Mouse (Mus musculus) lung, embryonic 16.5 days (tissue): ENCODE results near the gene Fggy. TPM values are rescaled to one million over a fixed set of nuclear protein-coding genes. Genes with fewer than 3 reads are reported as not detected.

ENCODE experiments used
- ATAC-seq: fragments of 200-750 bp; cut with Nextera tagmentation; 2 replicates; pipeline ENCODE4 v1.8.0; 2017; ENCODE audit warnings: low read depth, mild to moderate bottlenecking, moderate library complexity
- H3K27ac ChIP-seq: fragments of 300-500 bp; sonication (generic); 2 replicates; pipeline ENCODE4 v1.5.1; 2014; ENCODE audit warnings: mild to moderate bottlenecking, control low read depth, low read length
- H3K27me3 ChIP-seq: fragments of 300-500 bp; sonication (generic); 2 replicates; pipeline ENCODE4 v1.6.1; 2014; ENCODE audit warnings: low read depth, low read length, mixed read lengths; ENCODE audit not compliant: control insufficient read depth, insufficient read depth
- H3K36me3 ChIP-seq: fragments of 300-500 bp; sonication (generic); 2 replicates; pipeline ENCODE4 v1.6.1; 2014; ENCODE audit warnings: low read length; ENCODE audit not compliant: control insufficient read depth, insufficient read depth
- H3K4me1 ChIP-seq: fragments of 300-500 bp; sonication (generic); replicated peaks from 2 replicates; pipeline ENCODE4 v1.6.1; 2014; ENCODE audit warnings: low read length, mixed read lengths; ENCODE audit not compliant: control insufficient read depth, insufficient read depth
- H3K4me2 ChIP-seq: fragments of 300-500 bp; sonication (generic); 2 replicates; pipeline ENCODE4 v1.6.1; 2014; ENCODE audit warnings: low read depth, low read length, control low read depth
- H3K4me3 ChIP-seq: fragments of 300-500 bp; sonication (generic); 2 replicates; pipeline ENCODE4 v1.5.1; 2014; ENCODE audit warnings: mild to moderate bottlenecking, low read length, control low read depth
- H3K9ac ChIP-seq: fragments of 300-500 bp; sonication (generic); 2 replicates; pipeline ENCODE4 v1.6.1; 2014; ENCODE audit warnings: low read length, control low read depth
- H3K9me3 ChIP-seq: fragments of 300-500 bp; sonication (generic); 2 replicates; pipeline ENCODE4 v1.6.1; 2016; ENCODE audit warnings: low read length; ENCODE audit not compliant: control insufficient read depth
- WGBS: fragments of 180-500 bp; shearing (Covaris S2); extraction: QIAGEN DNeasy Blood & Tissue Kit; methylation state at CpG from one replicate; pipeline ENCODE4 v1.1.7; 2014; 5-methylcytosine and 5-hydroxymethylcytosine counted together
- polyA plus RNA-seq: library from polyadenylated mRNA; unstranded; fragments of >200 nt; fragmentation: Nextera tagmentation; extraction: Ambion mirVana; gene quantifications from 2 replicates; pipeline ENCODE4 v1.2.1, GENCODE M21; 2015

Fggy gene
- polyA plus RNA-seq, 1 experiment from 2014 or later: 9.6 TPM

GRCm38 (mm10) chr4:95624696-95625095, 67.4 kb downstream of the Fggy start:
- Histone ChIP-seq H3K4me3 (no peak overlapping the region), H3K4me2 (no peak overlapping the region), H3K4me1 (no peaks in the 10 kb centered on the region), H3K36me3 (no peaks in the 10 kb centered on the region), H3K9ac (no peak overlapping the region), H3K27ac (no peak overlapping the region), H3K27me3 (no peaks in the 10 kb centered on the region), H3K9me3 (no peaks in the 10 kb centered on the region)
- ATAC-seq: no peak
- 67% methylated on average over 3 of the region's 3 CpGs for WGBS

- no peaks in the 10 kb centered on the region for H3K9me3 ChIP-seq
- H3K4me3 ChIP-seq: no peak overlapping the region
- H3K9ac ChIP-seq: no peak overlapping the region
- no peak for ATAC-seq
- H3K36me3 ChIP-seq: no peaks in the 10 kb centered on the region
- H3K27ac ChIP-seq: no peak overlapping the region
- no peak overlapping the region for H3K4me2 ChIP-seq
- 65% methylated on average over 4 of the region's 4 CpGs for WGBS
- H3K27me3 ChIP-seq: no peaks in the 10 kb centered on the region
- no peaks in the 10 kb centered on the region for H3K4me1 ChIP-seq
These were observed 68.3 kb downstream of the Fggy start for GRCm38 (mm10) chr4:95625651-95626050.

DNA sequence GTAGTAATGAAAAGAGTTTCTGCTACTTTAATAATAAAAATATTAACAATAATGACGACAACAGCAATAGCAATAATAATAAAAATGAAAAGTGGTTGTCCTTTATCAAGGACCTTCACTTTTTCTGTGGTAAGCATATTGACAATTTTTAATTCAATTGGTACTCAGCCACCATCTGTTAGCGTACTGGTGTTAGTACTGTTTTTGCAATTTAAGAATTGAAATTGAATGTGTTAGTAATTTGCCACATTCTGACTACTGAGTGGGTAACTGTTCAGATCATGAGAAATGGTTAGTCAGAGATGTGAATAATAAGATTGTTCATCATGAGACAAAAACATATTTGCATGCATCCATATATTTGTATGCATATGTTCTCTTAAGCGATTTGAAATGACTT, 68.9 kb downstream of the Fggy start:
- H3K36me3 ChIP-seq: no peaks in the 10 kb centered on the region
- H3K9ac ChIP-seq: no peak overlapping the region
- ATAC-seq: no peak
- no peak overlapping the region for H3K27ac ChIP-seq
- H3K4me1 ChIP-seq: no peaks in the 10 kb centered on the region
- H3K4me2 ChIP-seq: no peak overlapping the region
- H3K27me3 ChIP-seq: no peaks in the 10 kb centered on the region
- 93% methylated on average over 3 of the region's 3 CpGs for WGBS
- no peaks in the 10 kb centered on the region for H3K9me3 ChIP-seq
- no peak overlapping the region for H3K4me3 ChIP-seq

- Histone ChIP-seq H3K4me2 (no peak overlapping the region), H3K27me3 (no peaks in the 10 kb centered on the region), H3K9me3 (no peaks in the 10 kb centered on the region), H3K4me1 (peaks cover 9% of the 10 kb centered on the region), H3K9ac (no peak overlapping the region), H3K27ac (no peak overlapping the region), H3K4me3 (no peak overlapping the region), H3K36me3 (no peaks in the 10 kb centered on the region)
- WGBS: 85% methylated on average over 3 of the region's 3 CpGs
- ATAC-seq: no peak
These were observed 77.6 kb downstream of the Fggy start for GRCm38 (mm10) chr4:95634903-95635302.

- Histone ChIP-seq H3K27me3 (no peaks in the 10 kb centered on the region), H3K9ac (peak overlapping the region; percentile 45; the same call in 1 of the 2 replicates), H3K4me2 (peak overlapping the region; percentile 22; the same call in 1 of the 2 replicates), H3K27ac (peak overlapping the region; percentile 85), H3K9me3 (no peaks in the 10 kb centered on the region), H3K4me3 (no peak overlapping the region), H3K4me1 (peaks cover 9% of the 10 kb centered on the region), H3K36me3 (no peaks in the 10 kb centered on the region)
- peak; percentile 85 for ATAC-seq
- 35% methylated on average over 7 of the region's 7 CpGs for WGBS
These were observed 79.8 kb downstream of the Fggy start for GRCm38 (mm10) chr4:95636937-95637749.

GRCm38 (mm10) chr4:95638063-95638462, 80.8 kb downstream of the Fggy start:
- H3K9ac ChIP-seq: no peak overlapping the region
- no peaks in the 10 kb centered on the region for H3K9me3 ChIP-seq
- WGBS: 70% methylated on average over 3 of the region's 3 CpGs
- no peaks in the 10 kb centered on the region for H3K27me3 ChIP-seq
- no peak overlapping the region for H3K4me3 ChIP-seq
- H3K27ac ChIP-seq: 0 out of 2 replicates have a peak overlapping the region, but pooled peaks have one; percentile 2
- H3K36me3 ChIP-seq: no peaks in the 10 kb centered on the region
- ATAC-seq: no peak
- no peak overlapping the region for H3K4me2 ChIP-seq
- peaks cover 9% of the 10 kb centered on the region for H3K4me1 ChIP-seq

- H3K4me3 ChIP-seq: no peak overlapping the region
- H3K27ac ChIP-seq: no peak overlapping the region
- H3K4me2 ChIP-seq: no peak overlapping the region
- no peak for ATAC-seq
- WGBS: 71% methylated on average over 1 of the region's 1 CpGs
- no peaks in the 10 kb centered on the region for H3K9me3 ChIP-seq
- H3K27me3 ChIP-seq: no peaks in the 10 kb centered on the region
- H3K36me3 ChIP-seq: no peaks in the 10 kb centered on the region
- H3K9ac ChIP-seq: no peak overlapping the region
- peaks cover 9% of the 10 kb centered on the region for H3K4me1 ChIP-seq
These were observed 83.5 kb downstream of the Fggy start for GRCm38 (mm10) chr4:95640831-95641230.

- no peak overlapping the region for H3K4me2 ChIP-seq
- H3K36me3 ChIP-seq: no peaks in the 10 kb centered on the region
- H3K4me3 ChIP-seq: no peak overlapping the region
- no peak overlapping the region for H3K9ac ChIP-seq
- no peak overlapping the region for H3K27ac ChIP-seq
- no peaks in the 10 kb centered on the region for H3K27me3 ChIP-seq
- ATAC-seq: no peak
- WGBS: 56% methylated on average over 5 of the region's 5 CpGs
- no peaks in the 10 kb centered on the region for H3K9me3 ChIP-seq
- no peaks in the 10 kb centered on the region for H3K4me1 ChIP-seq
These were observed 86.7 kb downstream of the Fggy start for GRCm38 (mm10) chr4:95644048-95644447.

- peak; percentile 86 for ATAC-seq
- no peak overlapping the region for H3K4me3 ChIP-seq
- H3K27ac ChIP-seq: no peak overlapping the region
- no peaks in the 10 kb centered on the region for H3K36me3 ChIP-seq
- WGBS: 56% methylated on average over 3 of the region's 3 CpGs
- H3K27me3 ChIP-seq: no peaks in the 10 kb centered on the region
- no peak overlapping the region for H3K9ac ChIP-seq
- H3K4me1 ChIP-seq: peaks cover 9% of the 10 kb centered on the region
- H3K4me2 ChIP-seq: no peak overlapping the region
- no peaks in the 10 kb centered on the region for H3K9me3 ChIP-seq
These were observed 91.7 kb downstream of the Fggy start for GRCm38 (mm10) chr4:95648801-95649551.
